Mouse (Mus musculus) heart, postnatal 0 days (tissue): Measurements from ENCODE around the gene Glis3.

Experiments used
- CTCF ChIP-seq: IDR thresholded peaks from 2 replicates; pipeline ENCODE4 v1.5.1; 2016; ENCODE audit warnings: antibody characterized with exemption, control low read depth, low read depth
- EP300 ChIP-seq: IDR thresholded peaks from 2 replicates; pipeline ENCODE4 v1.6.1; 2016; ENCODE audit warnings: antibody characterized with exemption, low read depth

- TF ChIP-seq CTCF (no peak), EP300 (no peak)
Measured at GRCm38 (mm10) chr19:28686398-28686797, 6.5 kb upstream of the Glis3 start.
